Mouse (Mus musculus): ENCODE data around the gene Sdcbp2.

Sdcbp2 gene

DNA sequence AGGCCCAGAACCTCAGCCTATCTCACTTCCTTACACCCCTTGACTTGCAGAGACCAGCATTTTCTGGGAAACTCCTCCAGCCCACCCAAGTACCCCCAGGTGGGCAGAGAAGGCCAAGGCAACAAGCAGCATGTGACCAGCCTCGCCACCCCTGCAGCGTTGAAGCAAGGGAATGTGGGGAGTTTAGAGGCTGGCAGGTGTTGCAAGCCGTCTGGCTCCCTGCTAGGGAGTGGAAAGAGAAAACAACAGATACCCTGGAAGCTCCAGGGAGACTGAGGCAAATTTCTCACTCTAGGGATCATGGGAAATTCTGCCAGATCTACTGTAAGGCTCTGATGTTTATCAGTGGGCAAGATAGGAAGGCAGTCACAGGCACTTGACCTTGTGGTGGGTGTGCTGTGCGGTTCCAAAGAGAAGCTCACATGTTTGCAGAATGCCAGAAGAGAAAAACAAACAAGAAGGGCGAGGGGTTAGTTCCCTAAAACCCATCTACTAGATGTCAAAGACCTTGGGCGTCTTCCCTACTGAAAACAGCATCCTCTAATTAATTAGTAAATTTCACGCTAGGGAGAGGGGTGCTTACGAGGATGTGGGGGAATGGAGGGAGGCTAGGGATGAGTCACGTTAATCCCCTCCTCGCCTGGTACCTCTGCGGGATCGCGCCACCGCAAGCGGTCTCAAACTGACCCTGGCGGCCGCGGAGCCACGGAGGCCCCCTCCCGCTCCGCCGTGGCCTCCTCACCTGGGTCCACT lies 59.2 kb downstream of the Sdcbp2 start:
- DNase-seq (ENCODE audit: low read depth, low spot score) = no peak

DNA sequence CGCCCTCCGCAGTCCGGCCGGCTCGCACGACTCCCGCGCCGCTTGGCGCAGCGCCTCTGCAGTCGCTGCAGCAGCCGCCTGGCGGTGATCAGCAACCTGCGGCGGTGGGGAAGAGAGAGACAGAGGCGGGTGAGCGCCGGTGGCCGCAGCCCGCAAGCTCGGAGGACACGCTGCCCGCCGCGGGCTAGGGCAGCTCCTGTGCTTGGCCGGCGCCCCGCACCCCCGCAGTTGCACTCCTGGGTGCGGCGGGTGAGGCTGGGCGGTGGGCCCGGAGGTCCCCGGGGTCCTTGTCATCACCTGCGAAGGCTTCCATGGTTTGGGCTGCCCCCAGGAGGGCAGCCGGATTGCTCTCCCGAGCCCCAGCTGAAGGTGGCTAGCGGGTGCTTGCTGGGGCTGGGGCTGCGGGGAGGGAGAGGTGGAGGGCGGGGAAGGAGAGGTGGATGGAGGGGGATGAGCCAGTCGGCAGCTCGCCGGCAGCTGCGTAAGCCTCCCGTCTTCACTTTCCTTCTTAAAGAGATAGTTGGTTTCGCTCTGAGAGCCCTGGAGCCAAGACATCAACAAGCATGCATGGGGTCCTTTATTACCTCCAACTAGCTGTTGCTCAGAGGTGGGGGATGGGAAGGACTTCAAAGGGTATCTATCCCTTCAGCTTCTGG lies 59.9 kb downstream of the Sdcbp2 start, which contains the start of gene Snph:
Gene Snph (minus strand): TSS at position 435 of the 656 bp plus-strand sequence.
- DNase-seq (ENCODE audit: low read depth, low spot score) = peak; percentile 37

DNA sequence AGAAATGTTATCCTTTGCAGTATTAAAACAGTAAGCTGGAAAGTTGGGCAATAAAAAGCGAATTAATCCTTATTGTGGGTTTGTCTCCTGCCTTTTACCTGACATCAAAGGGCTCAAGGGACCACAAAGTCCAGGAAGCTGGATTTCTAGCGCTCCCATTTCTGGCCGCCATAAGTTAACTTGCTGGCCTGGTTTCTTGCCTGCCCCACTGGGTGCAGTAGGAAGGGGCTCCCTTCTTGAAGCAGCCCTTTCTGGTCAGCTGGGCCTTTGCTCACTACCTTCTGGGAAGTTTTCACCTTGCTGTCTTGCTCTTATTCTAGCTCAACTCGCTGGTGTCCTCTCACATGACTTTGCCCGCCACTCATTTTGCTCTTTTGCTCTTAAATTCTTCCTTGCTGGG lies 60.6 kb downstream of the Sdcbp2 start:
- DNase-seq (ENCODE audit: low read depth, low spot score) = no peak

DNA sequence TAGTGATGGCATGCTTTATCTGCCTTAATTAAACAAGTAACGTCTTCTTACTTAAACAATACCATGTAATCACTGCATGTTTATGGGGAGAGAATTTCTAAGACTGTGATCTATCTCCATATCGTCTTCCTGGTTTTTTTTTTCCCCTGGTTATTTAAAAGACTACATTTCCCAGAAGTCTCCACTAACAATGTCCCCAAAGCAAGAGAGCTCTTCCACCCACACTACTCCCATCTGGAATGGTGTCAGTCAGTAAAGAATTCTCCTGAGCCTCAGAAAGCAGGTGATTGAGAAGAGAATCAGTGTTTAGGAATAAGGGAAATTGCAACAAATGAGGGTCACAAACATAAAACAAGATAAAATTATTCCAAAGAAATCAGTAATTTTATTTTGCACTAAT lies 62.5 kb downstream of the Sdcbp2 start:
- DNase-seq (ENCODE audit: low read depth, low spot score) = no peak

DNA sequence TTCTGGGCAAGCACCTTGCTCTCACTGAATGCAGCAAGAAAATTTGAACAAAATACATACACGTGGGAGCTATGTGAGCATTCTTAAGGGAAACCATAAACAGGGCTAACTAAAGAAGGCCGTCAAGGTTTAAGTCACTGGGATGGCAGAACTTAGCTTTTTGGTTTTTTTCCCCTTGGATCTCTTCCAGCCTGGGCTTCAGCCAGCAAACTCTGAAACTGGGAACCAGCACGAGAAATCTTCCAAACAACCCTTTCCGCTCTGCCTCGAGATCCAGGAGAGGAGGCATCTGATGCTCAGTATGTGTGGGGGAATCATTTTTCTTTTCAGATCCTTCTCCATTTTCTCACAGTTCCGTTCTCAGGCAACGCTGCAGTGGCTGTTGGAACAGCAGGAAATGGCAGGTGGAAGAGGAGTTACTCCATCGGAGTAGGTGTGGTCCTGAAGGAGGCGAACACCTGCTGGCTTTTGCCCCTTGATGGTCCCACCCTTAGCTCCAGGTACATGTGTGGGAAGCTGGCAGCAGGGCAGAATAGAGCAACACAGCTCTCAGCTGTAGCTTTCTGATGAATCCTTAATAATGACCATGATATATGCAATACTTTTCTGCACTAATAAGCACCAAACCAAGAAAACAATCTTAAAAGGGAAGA lies 63.1 kb downstream of the Sdcbp2 start:
- no peak for DNase-seq (ENCODE audit: low read depth, low spot score)

DNA sequence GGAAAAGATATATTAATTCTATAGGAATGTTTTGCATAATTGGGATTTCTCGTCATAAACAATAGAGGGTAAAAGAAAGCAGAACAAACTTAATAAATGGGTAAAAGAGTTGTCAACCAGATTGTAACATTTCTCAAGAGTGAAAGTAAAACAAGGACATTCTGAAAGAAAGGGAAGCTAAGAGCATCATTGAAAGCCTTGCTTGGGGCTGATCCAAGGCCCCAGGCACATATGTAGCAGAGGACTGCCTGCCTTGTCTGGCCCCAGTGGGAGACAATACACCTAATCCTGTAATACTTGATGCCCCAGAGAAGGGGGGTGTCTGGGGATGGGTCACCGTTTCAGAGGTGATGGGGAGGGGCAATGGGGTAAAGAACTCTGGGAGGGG lies 63.6 kb downstream of the Sdcbp2 start:
- no peak for DNase-seq (ENCODE audit: low read depth, low spot score)

All from forelimb bud, embryonic 11.5 days (tissue).